Mouse (Mus musculus) brain, embryonic 14.5 days (tissue): ENCODE measurements at regions not wholly inside any gene's neighbourhood (a gene's known extent, or its start where the extent isn't known, plus 50 kb on each side); places are given as distances from the start of the nearest gene placed in this dataset.

Experiments used
- CTCF ChIP-seq: fragments of 200-500 bp; IDR thresholded peaks from 2 replicates; pipeline ENCODE4 v1.5.1; 2012; ENCODE audit warnings: inconsistent platforms, mild to moderate bottlenecking, moderate library complexity, borderline replicate concordance; ENCODE audit not compliant: insufficient read depth, insufficient read length; ENCODE audit errors: extremely low read depth
- POLR2A ChIP-seq: fragments of 200-500 bp; IDR thresholded peaks from 2 replicates; pipeline ENCODE4 v1.6.1; 2012; ENCODE audit warnings: mild to moderate bottlenecking, inconsistent platforms, borderline replicate concordance; ENCODE audit not compliant: poor library complexity, insufficient read depth, insufficient read length, severe bottlenecking; ENCODE audit errors: extremely low read depth

- TF ChIP-seq POLR2A = no peak
- TF ChIP-seq CTCF = no peak
These were observed 646.4 kb upstream of the 3110018I06Rik start for GRCm38 (mm10) chr12:106841996-106842395.
